Mouse (Mus musculus) forebrain, embryonic 16.5 days (tissue): Measurements from ENCODE around the gene Zc3h8. TPM values are rescaled to one million over a fixed set of nuclear protein-coding genes. Genes with fewer than 3 reads are reported as not detected.

Source experiments
- ATAC-seq: fragments of 200-750 bp; cut with Nextera tagmentation; 2 replicates; pipeline ENCODE4 v1.8.0; 2017; ENCODE audit warnings: mild to moderate bottlenecking, moderate library complexity
- H3K27ac ChIP-seq: fragments of 300-500 bp; sonication (generic); 2 replicates; pipeline ENCODE4 v1.5.1; 2014; ENCODE audit warnings: low read length, control low read depth
- H3K27me3 ChIP-seq: fragments of 300-500 bp; sonication (generic); replicated peaks from 2 replicates; pipeline ENCODE4 v1.6.1; 2014; ENCODE audit warnings: low read length; ENCODE audit not compliant: control insufficient read depth, insufficient read depth
- H3K36me3 ChIP-seq: fragments of 300-500 bp; sonication (generic); 2 replicates; pipeline ENCODE4 v1.6.1; 2014; ENCODE audit not compliant: control insufficient read depth, insufficient read depth
- H3K4me1 ChIP-seq: fragments of 300-500 bp; sonication (generic); replicated peaks from 2 replicates; pipeline ENCODE4 v1.6.1; 2014; ENCODE audit warnings: low read length; ENCODE audit not compliant: control insufficient read depth, insufficient read depth
- H3K4me2 ChIP-seq: fragments of 300-500 bp; sonication (generic); 2 replicates; pipeline ENCODE4 v1.6.1; 2014; ENCODE audit warnings: mild to moderate bottlenecking, low read length, control low read depth
- H3K4me3 ChIP-seq: fragments of 300-500 bp; sonication (generic); replicated peaks from 2 replicates; pipeline ENCODE4 v1.5.1; 2014; ENCODE audit warnings: mild to moderate bottlenecking, low read length, control low read depth
- H3K9ac ChIP-seq: fragments of 300-500 bp; sonication (generic); replicated peaks from 2 replicates; pipeline ENCODE4 v1.6.1; 2014; ENCODE audit warnings: low read depth, low read length, control low read depth
- H3K9me3 ChIP-seq: fragments of 300-500 bp; sonication (generic); 2 replicates; pipeline ENCODE4 v1.6.1; 2016; ENCODE audit warnings: low read length; ENCODE audit not compliant: control insufficient read depth
- WGBS: fragments of 180-500 bp; shearing (Covaris S2); extraction: QIAGEN DNeasy Blood & Tissue Kit; methylation state at CpG from one replicate; pipeline ENCODE4 v1.1.7; 2014; 5-methylcytosine and 5-hydroxymethylcytosine counted together
- polyA plus RNA-seq: library from polyadenylated mRNA; unstranded; fragments of >200 nt; fragmentation: Nextera tagmentation; extraction: Ambion mirVana; gene quantifications from 2 replicates; pipeline ENCODE4 v1.2.1, GENCODE M21; 2015

Gene Zc3h8
- polyA plus RNA-seq, 1 experiment from 2014 or later, result 13.0 TPM

- Histone ChIP-seq H3K27me3 (no peaks in the 10 kb centered on the region), H3K4me1 (no peaks in the 10 kb centered on the region), H3K27ac (no peak overlapping the region), H3K9ac (no peak overlapping the region), H3K4me2 (no peak overlapping the region), H3K36me3 (no peaks in the 10 kb centered on the region), H3K4me3 (no peak overlapping the region), H3K9me3 (peaks cover 3% of the 10 kb centered on the region; the same call in 1 of the 2 replicates)
- WGBS, result 91% methylated on average over 3 of the region's 3 CpGs
- ATAC-seq, result no peak
Measured at GRCm38 (mm10) chr2:128903661-128904060, 40.2 kb downstream of the Zc3h8 start.

- Histone ChIP-seq H3K9ac (no peak overlapping the region), H3K27ac (no peak overlapping the region), H3K36me3 (no peaks in the 10 kb centered on the region), H3K27me3 (no peaks in the 10 kb centered on the region), H3K4me2 (no peak overlapping the region), H3K4me3 (no peak overlapping the region), H3K9me3 (peaks cover 3% of the 10 kb centered on the region; the same call in 1 of the 2 replicates), H3K4me1 (no peaks in the 10 kb centered on the region)
- WGBS, result 89% methylated on average over 6 of the region's 6 CpGs
- ATAC-seq, result no peak
Measured at GRCm38 (mm10) chr2:128902843-128903242, 41.0 kb downstream of the Zc3h8 start.

DNA sequence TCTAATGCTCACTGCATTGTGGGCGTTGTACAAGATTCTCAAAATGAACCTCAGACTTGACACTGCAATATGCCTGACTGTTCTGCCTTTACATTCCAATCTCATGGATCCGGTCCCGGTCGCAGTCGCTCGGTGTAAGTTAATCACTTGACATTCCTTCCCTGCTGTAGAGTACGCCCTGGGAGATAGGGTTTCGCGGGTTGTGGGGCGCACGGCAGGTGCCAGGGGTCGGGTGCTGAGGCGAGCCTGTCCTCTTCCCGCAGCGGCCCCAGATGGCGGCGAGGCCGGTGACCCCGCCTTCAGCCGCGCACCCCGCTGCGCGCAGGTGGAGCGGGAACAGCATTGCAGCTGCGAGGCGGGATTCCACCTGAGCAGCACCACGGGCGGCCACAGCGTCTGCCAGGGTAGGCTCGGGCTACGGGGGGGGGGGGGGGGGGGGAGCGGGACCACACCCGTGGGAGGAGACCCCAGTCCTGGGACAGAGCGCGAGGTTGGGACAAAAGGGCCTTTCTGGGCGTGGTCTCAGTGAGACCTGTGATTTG lies 51.6 kb downstream of the Zc3h8 start:
- Histone ChIP-seq H3K4me1 (peaks cover 5% of the 10 kb centered on the region; the same call in 1 of the 2 replicates), H3K27ac (no peak overlapping the region), H3K9ac (peak overlapping the region; percentile 60), H3K27me3 (no peaks in the 10 kb centered on the region), H3K36me3 (no peaks in the 10 kb centered on the region), H3K4me2 (peak overlapping the region; percentile 82), H3K4me3 (peak overlapping the region; percentile 46), H3K9me3 (no peaks in the 10 kb centered on the region)
- WGBS, result 4% methylated on average over 33 of the region's 37 CpGs
- ATAC-seq, result peak; percentile 54; the same call in 1 of the 2 replicates

DNA sequence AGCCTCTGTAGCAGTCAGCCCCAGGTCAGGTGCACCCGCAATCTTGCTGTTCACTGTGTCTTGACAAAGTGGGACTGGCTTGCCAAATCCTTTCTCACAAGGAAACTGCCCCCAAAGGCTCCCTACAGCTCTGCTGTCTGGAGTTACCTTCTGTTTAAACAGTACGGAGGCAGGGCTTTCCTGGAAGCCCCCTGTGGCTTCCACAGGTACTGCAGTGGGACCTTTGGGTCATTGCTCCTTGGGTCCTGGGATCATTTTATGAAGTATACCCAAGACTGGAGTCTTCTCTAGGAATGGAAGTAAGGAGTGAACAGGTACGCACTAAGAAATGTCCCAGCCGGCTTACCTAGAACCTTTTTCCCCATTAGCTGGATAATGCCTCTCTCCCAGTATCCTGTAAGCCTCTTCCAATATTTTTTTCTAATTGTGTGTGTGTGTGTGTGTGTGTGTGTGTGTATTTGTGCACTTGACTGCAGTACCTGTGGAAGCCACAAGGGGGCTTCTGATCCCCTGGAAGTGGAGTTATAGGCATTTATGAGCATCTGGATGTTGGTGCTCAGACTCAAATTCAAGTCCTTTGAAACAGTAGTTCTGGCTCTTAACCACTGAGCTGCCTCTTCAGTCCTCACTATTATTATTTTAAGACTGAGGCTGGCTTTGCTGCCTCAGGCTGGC lies 53.1 kb downstream of the Zc3h8 start:
- WGBS, result 83% methylated on average over 4 of the region's 4 CpGs
- no peaks in the 10 kb centered on the region for H3K36me3 ChIP-seq
- H3K4me1 ChIP-seq, result peaks cover 5% of the 10 kb centered on the region; the same call in 1 of the 2 replicates
- H3K9ac ChIP-seq, result no peak overlapping the region
- no peak for ATAC-seq
- H3K4me2 ChIP-seq, result no peak overlapping the region
- H3K9me3 ChIP-seq, result no peaks in the 10 kb centered on the region
- H3K27ac ChIP-seq, result no peak overlapping the region
- H3K4me3 ChIP-seq, result no peak overlapping the region
- H3K27me3 ChIP-seq, result no peaks in the 10 kb centered on the region

GRCm38 (mm10) chr2:128887866-128888550 lies 55.9 kb downstream of the Zc3h8 start:
- Histone ChIP-seq H3K4me1 (peaks cover 5% of the 10 kb centered on the region; the same call in 1 of the 2 replicates), H3K27ac (no peak overlapping the region), H3K4me3 (no peak overlapping the region), H3K36me3 (no peaks in the 10 kb centered on the region), H3K27me3 (no peaks in the 10 kb centered on the region), H3K4me2 (no peak overlapping the region), H3K9me3 (no peaks in the 10 kb centered on the region), H3K9ac (no peak overlapping the region)
- no peak for ATAC-seq
- 56% methylated on average over 6 of the region's 6 CpGs for WGBS

- no peaks in the 10 kb centered on the region for H3K9me3 ChIP-seq
- ATAC-seq, result no peak
- no peak overlapping the region for H3K9ac ChIP-seq
- H3K27ac ChIP-seq, result no peak overlapping the region
- H3K27me3 ChIP-seq, result no peaks in the 10 kb centered on the region
- no peaks in the 10 kb centered on the region for H3K4me1 ChIP-seq
- WGBS, result 78% methylated on average over 8 of the region's 8 CpGs
- H3K36me3 ChIP-seq, result no peaks in the 10 kb centered on the region
- H3K4me2 ChIP-seq, result no peak overlapping the region
- H3K4me3 ChIP-seq, result no peak overlapping the region
Measured at GRCm38 (mm10) chr2:128885225-128885811, 58.6 kb downstream of the Zc3h8 start.

DNA sequence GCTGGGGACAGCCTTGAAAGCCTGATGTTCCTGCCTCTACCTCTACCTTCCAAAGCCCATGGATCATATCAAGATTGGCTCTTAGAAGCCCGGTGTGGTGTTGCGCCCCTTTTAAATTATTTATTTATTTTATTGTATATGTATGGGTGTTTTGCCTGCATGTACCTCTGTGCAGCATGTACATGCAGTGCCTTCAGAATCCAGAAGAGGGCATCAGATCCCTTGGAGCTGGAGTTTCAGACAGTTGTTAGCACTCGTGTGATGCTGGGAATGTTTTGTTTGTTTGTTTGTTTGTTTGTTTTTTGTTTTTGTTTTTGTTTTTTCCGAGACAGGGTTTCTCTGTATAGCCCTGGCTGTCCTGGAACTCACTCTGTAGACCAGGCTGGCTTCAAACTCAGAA lies 62.6 kb downstream of the Zc3h8 start:
- WGBS, result 74% methylated on average over 4 of the region's 4 CpGs
- no peak overlapping the region for H3K9ac ChIP-seq
- no peak overlapping the region for H3K27ac ChIP-seq
- no peak overlapping the region for H3K4me2 ChIP-seq
- ATAC-seq, result no peak
- H3K9me3 ChIP-seq, result no peaks in the 10 kb centered on the region
- H3K36me3 ChIP-seq, result no peaks in the 10 kb centered on the region
- H3K27me3 ChIP-seq, result no peaks in the 10 kb centered on the region
- no peak overlapping the region for H3K4me3 ChIP-seq
- H3K4me1 ChIP-seq, result no peaks in the 10 kb centered on the region
